Mouse (Mus musculus): Measurements from ENCODE around the gene Wdr5. TPM values are rescaled to one million over a fixed set of nuclear protein-coding genes. Genes with fewer than 3 reads are reported as not detected.

Gene Wdr5
- polyA plus RNA-seq, 1 experiment, result 22.6 TPM

- Histone ChIP-seq H3K36me3 (ENCODE audit: control insufficient read depth, insufficient read depth, low read length) (no peaks in the 10 kb centered on the region), H3K27me3 (ENCODE audit: control insufficient read depth, insufficient read depth, low read length) (no peaks in the 10 kb centered on the region), H3K4me1 (ENCODE audit: control insufficient read depth, insufficient read depth, insufficient read length, low read length) (peaks cover 7% of the 10 kb centered on the region; the same call in 1 of the 2 replicates), H3K4me3 (ENCODE audit: low read depth, low read length) (no peak overlapping the region), H3K27ac (ENCODE audit: insufficient read depth, low read depth, low read length) (peak overlapping the region; percentile 13)
- WGBS, result 78% methylated on average over 9 of the region's 9 CpGs
- TF ChIP-seq CTCF (IDR thresholded peaks at IDR 0.05; ENCODE audit: extremely low read depth, insufficient read length, insufficient replicate concordance, low read depth, low read length), result no peak
- TF ChIP-seq POLR2A (IDR thresholded peaks at IDR 0.05; ENCODE audit: low read depth, low read length), result no peak
Measured at GRCm38 (mm10) chr2:27554308-27554707, 39.4 kb downstream of the Wdr5 start.

- Histone ChIP-seq H3K27ac (ENCODE audit: insufficient read depth, low read depth, low read length) (no peak overlapping the region), H3K4me3 (ENCODE audit: low read depth, low read length) (no peak overlapping the region), H3K4me1 (ENCODE audit: control insufficient read depth, insufficient read depth, insufficient read length, low read length) (peaks cover 22% of the 10 kb centered on the region; the same call in 1 of the 2 replicates), H3K27me3 (ENCODE audit: control insufficient read depth, insufficient read depth, low read length) (no peaks in the 10 kb centered on the region), H3K36me3 (ENCODE audit: control insufficient read depth, insufficient read depth, low read length) (no peaks in the 10 kb centered on the region)
- 89% methylated on average over 6 of the region's 6 CpGs for WGBS
- TF ChIP-seq CTCF (IDR thresholded peaks at IDR 0.05; ENCODE audit: extremely low read depth, insufficient read length, insufficient replicate concordance, low read depth, low read length), result no peak
- no peak for TF ChIP-seq POLR2A (IDR thresholded peaks at IDR 0.05; ENCODE audit: low read depth, low read length)
Measured at GRCm38 (mm10) chr2:27556921-27557320, 42.0 kb downstream of the Wdr5 start.

GRCm38 (mm10) chr2:27560708-27561123 is 45.8 kb downstream of the Wdr5 start:
- H3K27me3 ChIP-seq (ENCODE audit: control insufficient read depth, insufficient read depth, low read length), result no peaks in the 10 kb centered on the region
- peaks cover 15% of the 10 kb centered on the region; the same call in 1 of the 2 replicates for H3K4me1 ChIP-seq (ENCODE audit: control insufficient read depth, insufficient read depth, insufficient read length, low read length)
- no peaks in the 10 kb centered on the region for H3K36me3 ChIP-seq (ENCODE audit: control insufficient read depth, insufficient read depth, low read length)
- peak overlapping the region; percentile 90 for H3K27ac ChIP-seq (ENCODE audit: insufficient read depth, low read depth, low read length)
- 20% methylated on average over 7 of the region's 7 CpGs for WGBS
- no peak for TF ChIP-seq POLR2A (IDR thresholded peaks at IDR 0.05; ENCODE audit: low read depth, low read length)
- no peak for TF ChIP-seq CTCF (IDR thresholded peaks at IDR 0.05; ENCODE audit: extremely low read depth, insufficient read length, insufficient replicate concordance, low read depth, low read length)
- no peak overlapping the region for H3K4me3 ChIP-seq (ENCODE audit: low read depth, low read length)

- no peak overlapping the region for H3K4me3 ChIP-seq (ENCODE audit: low read depth, low read length)
- 19% methylated on average over 1 of the region's 1 CpGs for WGBS
- H3K36me3 ChIP-seq (ENCODE audit: control insufficient read depth, insufficient read depth, low read length), result no peaks in the 10 kb centered on the region
- H3K27ac ChIP-seq (ENCODE audit: insufficient read depth, low read depth, low read length), result peak overlapping the region; percentile 90
- H3K4me1 ChIP-seq (ENCODE audit: control insufficient read depth, insufficient read depth, insufficient read length, low read length), result peaks cover 15% of the 10 kb centered on the region; the same call in 1 of the 2 replicates
- H3K27me3 ChIP-seq (ENCODE audit: control insufficient read depth, insufficient read depth, low read length), result no peaks in the 10 kb centered on the region
- TF ChIP-seq CTCF (IDR thresholded peaks at IDR 0.05; ENCODE audit: extremely low read depth, insufficient read length, insufficient replicate concordance, low read depth, low read length) (no peak), POLR2A (IDR thresholded peaks at IDR 0.05; ENCODE audit: low read depth, low read length) (no peak)
Measured at GRCm38 (mm10) chr2:27561159-27561558, 46.2 kb downstream of the Wdr5 start.

GRCm38 (mm10) chr2:27561829-27562228 is 46.9 kb downstream of the Wdr5 start:
- Histone ChIP-seq H3K27me3 (ENCODE audit: control insufficient read depth, insufficient read depth, low read length) (no peaks in the 10 kb centered on the region), H3K4me3 (ENCODE audit: low read depth, low read length) (no peak overlapping the region), H3K36me3 (ENCODE audit: control insufficient read depth, insufficient read depth, low read length) (no peaks in the 10 kb centered on the region), H3K27ac (ENCODE audit: insufficient read depth, low read depth, low read length) (no peak overlapping the region), H3K4me1 (ENCODE audit: control insufficient read depth, insufficient read depth, insufficient read length, low read length) (peaks cover 15% of the 10 kb centered on the region; the same call in 1 of the 2 replicates)
- TF ChIP-seq POLR2A (IDR thresholded peaks at IDR 0.05; ENCODE audit: low read depth, low read length), result no peak
- TF ChIP-seq CTCF (IDR thresholded peaks at IDR 0.05; ENCODE audit: extremely low read depth, insufficient read length, insufficient replicate concordance, low read depth, low read length), result no peak
- 97% methylated on average over 3 of the region's 3 CpGs for WGBS

GRCm38 (mm10) chr2:27563641-27564148 is 48.7 kb downstream of the Wdr5 start:
- Histone ChIP-seq H3K27me3 (ENCODE audit: control insufficient read depth, insufficient read depth, low read length) (no peaks in the 10 kb centered on the region), H3K4me1 (ENCODE audit: control insufficient read depth, insufficient read depth, insufficient read length, low read length) (peaks cover 15% of the 10 kb centered on the region; the same call in 1 of the 2 replicates), H3K4me3 (ENCODE audit: low read depth, low read length) (no peak overlapping the region), H3K36me3 (ENCODE audit: control insufficient read depth, insufficient read depth, low read length) (no peaks in the 10 kb centered on the region), H3K27ac (ENCODE audit: insufficient read depth, low read depth, low read length) (no peak overlapping the region)
- TF ChIP-seq POLR2A (IDR thresholded peaks at IDR 0.05; ENCODE audit: low read depth, low read length), result no peak
- no peak for TF ChIP-seq CTCF (IDR thresholded peaks at IDR 0.05; ENCODE audit: extremely low read depth, insufficient read length, insufficient replicate concordance, low read depth, low read length)
- WGBS, result 78% methylated on average over 9 of the region's 9 CpGs

GRCm38 (mm10) chr2:27564694-27565093 is 49.7 kb downstream of the Wdr5 start:
- Histone ChIP-seq H3K36me3 (ENCODE audit: control insufficient read depth, insufficient read depth, low read length) (no peaks in the 10 kb centered on the region), H3K27me3 (ENCODE audit: control insufficient read depth, insufficient read depth, low read length) (no peaks in the 10 kb centered on the region), H3K4me3 (ENCODE audit: low read depth, low read length) (no peak overlapping the region), H3K27ac (ENCODE audit: insufficient read depth, low read depth, low read length) (no peak overlapping the region), H3K4me1 (ENCODE audit: control insufficient read depth, insufficient read depth, insufficient read length, low read length) (peaks cover 15% of the 10 kb centered on the region; the same call in 1 of the 2 replicates)
- TF ChIP-seq CTCF (IDR thresholded peaks at IDR 0.05; ENCODE audit: extremely low read depth, insufficient read length, insufficient replicate concordance, low read depth, low read length) (no peak), POLR2A (IDR thresholded peaks at IDR 0.05; ENCODE audit: low read depth, low read length) (no peak)
- 88% methylated on average over 4 of the region's 4 CpGs for WGBS
